Mouse (Mus musculus): ENCODE results near the gene Celf6.
A peak's percentile ranks its signal among the peaks of the same experiment; 100 is the strongest.

Celf6 gene

DNA sequence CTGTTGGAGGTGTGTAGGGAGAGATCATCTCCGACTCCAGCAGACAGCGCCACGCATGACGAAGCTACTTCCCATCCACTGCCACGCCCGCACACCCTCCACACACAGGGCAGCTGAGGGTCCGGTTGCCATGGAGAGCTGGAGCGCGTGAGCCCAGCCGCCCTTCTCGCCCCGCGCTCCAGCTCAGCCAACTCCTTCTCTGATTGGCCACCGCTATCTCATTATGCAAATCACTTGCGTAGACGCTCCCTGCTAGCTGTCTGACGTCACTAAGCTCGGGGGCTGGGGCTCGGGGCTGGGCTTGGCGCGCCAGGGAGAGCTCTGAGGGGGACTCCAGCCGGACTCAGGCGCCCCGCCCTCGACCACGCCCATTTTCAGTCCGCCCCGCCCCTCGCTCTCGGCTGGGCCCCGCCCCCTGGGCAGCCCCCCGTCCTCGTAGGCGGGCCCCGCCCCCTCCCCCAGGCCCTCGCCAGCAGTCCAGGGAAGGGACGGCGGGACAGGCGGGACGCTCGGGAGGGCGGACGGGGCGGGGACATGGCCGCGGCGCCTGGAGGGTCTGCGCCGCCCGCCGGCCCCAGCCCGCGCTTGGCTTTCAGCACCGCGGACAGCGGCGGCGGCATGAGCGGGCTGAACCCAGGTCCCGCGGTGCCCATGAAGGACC, at the start of gene Celf6:
Gene Celf6, plus strand, starts transcription at position 74 of the 661 bp plus-strand sequence.
- peak; percentile 99 for DNase-seq (ENCODE audit: low read depth, low spot score)

DNA sequence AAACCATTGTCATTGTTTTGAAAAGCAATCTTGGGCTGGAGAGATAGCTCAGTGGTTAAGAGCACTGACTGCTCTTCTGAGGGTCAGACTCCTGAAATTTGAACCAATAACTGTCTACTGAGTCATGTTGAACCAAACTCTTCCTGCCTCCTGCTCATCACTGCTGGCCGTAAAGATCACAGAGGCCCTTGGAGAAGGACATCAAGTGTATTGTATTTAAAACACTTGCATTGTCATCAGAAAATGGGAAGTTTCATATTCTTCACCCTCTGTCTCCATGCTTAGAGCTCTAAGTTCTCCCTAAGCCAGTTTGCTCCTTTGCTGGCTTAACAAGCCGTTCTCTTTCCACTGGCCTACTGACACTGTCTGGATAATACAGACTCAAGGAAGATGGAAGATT, 49.4 kb upstream of the Celf6 start:
- DNase-seq (ENCODE audit: low read depth, low spot score) = no peak

DNA sequence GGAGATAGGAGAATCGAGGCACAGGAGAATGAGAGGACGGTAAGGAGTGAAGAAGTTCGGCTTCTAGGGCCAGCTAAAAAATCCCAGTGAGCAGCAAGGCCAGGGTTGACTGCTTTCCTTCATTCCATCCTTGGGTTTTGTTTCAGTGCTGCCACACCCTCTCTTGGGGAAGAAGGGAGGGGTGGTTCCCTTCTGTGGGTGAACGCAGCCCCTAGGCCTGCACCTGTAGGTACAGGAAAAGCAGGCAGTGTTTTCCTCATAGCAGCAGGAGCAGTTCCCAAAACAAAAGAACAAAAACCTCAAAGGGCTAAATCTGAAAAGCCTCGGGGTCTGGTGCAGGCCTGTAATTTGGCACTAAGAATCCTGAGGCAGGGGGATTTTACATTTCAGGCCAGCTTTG, 46.1 kb upstream of the Celf6 start:
- DNase-seq (ENCODE audit: low read depth, low spot score) = peak; percentile 70

DNA sequence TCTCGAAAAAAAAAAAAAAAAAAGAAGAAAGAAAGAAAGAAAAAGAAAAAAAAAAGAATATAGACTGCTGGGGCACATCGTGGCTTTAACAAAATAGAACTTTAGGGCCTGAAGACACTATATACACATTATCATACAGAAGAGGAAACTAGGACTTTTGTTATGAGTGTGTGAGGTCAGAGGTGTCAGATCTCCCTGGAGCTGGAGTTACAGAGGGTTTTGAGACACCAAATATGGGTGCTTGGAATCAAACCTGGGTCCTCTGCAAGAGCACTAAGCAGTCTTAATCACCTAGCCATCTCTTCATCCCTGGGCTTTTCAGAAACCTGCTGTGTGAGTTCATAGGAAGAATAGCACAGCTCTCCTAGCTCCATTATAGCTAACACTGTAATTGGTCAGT, 44.3 kb upstream of the Celf6 start:
- no peak for DNase-seq (ENCODE audit: low read depth, low spot score)

DNA sequence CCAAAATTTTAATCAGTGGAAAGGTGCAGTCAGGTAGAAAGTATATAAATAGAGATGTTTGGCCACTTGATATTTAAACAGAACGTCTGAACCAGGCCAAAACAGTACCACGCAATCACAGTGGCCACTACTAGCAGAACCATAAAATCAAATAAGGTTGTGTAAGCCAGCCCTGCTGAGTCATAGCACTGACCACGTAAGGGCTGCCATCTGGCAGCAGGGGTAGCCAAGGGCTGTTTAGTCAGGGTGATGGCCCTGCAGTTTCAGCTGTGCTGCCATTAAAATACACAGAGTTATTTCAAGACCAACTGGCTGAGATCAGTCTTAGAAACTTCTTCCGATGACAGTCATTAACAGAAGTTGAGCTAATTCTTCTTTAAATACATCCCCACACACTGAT, 43.8 kb upstream of the Celf6 start:
- no peak for DNase-seq (ENCODE audit: low read depth, low spot score)

DNA sequence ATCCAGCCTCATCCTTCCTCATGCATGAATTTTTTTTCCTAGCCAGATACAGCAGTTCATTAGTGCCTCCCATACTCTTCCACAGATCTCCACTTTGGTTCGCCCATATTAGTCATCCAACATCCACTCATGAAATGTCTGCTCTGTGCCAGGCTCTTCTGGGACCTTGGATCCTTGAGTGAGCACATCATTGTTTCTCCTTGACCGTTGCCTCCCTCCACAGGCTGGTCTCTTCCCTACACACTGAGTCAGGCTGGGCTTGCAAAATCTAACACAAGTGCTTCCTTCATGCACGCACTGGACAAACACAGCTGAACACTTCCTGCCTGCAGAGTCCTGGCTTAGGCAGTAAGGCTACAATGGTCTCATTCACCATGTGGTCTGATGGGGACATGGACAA, 40.1 kb upstream of the Celf6 start:
- DNase-seq (ENCODE audit: low read depth, low spot score) = no peak

DNA sequence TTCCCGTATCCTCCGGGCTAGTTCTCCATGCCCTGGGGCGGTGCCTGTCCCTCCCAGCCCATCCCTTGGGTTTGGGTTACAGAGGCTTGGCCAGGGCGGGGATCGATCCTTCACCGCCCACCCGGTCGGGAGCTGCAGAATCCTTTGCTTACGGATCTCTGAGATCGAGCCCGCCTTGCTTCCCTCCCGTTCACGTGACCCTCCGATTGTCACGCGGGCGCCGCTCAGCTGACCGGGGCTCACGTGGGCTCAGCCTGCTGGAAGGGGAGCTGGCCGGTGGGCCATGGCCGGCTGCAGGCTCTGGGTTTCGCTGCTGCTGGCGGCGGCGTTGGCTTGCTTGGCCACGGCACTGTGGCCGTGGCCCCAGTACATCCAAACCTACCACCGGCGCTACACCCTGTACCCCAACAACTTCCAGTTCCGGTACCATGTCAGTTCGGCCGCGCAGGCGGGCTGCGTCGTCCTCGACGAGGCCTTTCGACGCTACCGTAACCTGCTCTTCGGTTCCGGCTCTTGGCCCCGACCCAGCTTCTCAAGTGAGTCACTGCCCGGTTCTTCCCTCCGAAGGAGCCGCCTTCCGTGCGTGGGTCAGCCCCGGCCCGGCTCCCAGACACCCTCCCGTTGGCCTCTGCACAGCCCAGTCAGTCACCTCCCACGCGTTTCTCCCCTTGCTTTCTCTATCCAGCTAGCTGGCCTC, 38.1 kb upstream of the Celf6 start, which contains the start of the genes Hexa and Tmem202:
Gene Hexa, plus strand, starts transcription at position 100 of the 697 bp plus-strand sequence.
Gene Tmem202, minus strand, starts transcription at position 407 of the 697 bp plus-strand sequence.
- peak; percentile 92 for DNase-seq (ENCODE audit: low read depth, low spot score)

DNA sequence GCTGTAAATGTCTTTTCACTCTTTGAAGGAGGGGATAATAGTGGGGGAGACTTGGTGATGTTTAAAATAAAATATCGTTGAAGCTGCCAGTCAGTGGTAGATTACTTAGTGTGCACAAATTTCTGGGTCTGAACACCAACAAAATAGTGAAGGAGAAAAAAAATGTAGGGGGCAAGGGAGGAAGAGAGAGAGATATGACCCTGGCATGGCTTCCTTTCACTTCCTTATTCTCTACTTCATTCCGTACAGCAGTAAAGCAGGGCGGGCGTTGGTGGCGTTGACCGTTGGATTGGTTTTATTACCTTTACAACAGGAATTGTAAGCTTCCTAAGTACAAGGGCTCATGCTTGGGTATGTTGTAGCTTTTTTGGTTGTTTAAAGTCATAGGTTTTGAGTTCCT, 36.1 kb upstream of the Celf6 start:
- no peak for DNase-seq (ENCODE audit: low read depth, low spot score)

DNA sequence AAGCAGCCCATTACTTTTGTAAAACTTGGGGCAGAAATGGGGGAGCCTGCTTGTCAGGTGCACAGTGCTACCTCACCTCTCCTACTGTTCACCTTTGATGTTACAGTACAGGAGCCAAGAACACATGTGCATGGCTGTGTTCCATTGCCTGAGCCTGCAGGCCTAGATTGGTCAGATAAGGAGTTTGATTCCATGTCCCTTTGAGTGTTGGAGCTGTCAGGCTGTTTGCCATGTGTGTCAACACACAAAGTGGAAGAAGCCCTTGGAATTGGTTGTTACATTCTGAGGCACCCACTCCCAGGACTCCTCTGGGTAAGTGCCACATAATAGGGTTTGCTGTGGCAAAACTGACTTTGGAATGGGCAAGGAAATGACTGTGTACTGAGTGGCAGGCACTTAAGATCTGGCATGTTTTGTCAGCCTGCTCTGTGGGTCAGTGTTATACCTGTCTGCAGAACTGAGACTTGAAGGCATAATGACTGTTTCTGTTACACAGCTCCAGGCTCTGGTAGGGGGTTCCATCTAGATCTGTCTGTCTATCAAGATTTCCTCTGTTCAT, 34.9 kb upstream of the Celf6 start:
- DNase-seq (ENCODE audit: low read depth, low spot score) = no peak

DNA sequence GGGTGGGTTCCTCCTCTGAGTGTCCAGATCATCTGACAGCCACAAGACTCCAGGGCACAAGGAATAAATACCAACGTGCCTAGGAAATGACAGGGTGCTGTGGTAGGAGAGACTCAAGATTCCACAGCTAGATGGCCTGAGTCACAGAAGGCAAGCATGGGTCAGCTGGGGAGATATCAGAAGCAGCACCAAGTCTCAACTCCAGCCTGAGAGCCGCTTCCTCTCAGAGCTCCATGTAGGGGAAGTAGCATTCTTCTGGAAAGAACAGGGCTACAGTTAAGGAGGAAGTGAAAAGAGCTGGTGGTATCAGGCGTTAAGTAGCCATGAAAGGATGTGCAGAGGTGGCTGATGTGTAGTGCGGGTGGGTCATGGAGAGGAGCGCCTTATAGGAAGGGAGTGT, 33.0 kb upstream of the Celf6 start:
- DNase-seq (ENCODE audit: low read depth, low spot score) = no peak

DNA sequence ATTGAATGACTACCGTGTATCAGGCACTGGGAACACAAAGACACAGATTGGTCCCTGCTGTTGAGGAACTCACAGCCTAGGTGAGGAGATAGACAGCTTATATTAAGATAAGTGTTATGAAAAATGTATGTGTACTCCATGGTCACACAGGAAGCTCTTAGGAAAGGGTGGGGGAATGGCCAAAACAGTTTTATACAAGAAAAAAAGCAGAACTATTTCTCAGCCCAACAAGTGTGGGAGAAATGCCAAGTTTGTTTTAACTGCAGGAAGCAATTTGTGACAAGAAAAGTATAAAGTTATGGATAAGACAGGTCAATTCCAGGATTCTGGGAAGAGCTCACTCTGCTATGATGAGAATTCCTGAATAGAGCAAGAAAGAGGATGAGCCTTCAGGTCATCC, 29.8 kb upstream of the Celf6 start:
- no peak for DNase-seq (ENCODE audit: low read depth, low spot score)

DNA sequence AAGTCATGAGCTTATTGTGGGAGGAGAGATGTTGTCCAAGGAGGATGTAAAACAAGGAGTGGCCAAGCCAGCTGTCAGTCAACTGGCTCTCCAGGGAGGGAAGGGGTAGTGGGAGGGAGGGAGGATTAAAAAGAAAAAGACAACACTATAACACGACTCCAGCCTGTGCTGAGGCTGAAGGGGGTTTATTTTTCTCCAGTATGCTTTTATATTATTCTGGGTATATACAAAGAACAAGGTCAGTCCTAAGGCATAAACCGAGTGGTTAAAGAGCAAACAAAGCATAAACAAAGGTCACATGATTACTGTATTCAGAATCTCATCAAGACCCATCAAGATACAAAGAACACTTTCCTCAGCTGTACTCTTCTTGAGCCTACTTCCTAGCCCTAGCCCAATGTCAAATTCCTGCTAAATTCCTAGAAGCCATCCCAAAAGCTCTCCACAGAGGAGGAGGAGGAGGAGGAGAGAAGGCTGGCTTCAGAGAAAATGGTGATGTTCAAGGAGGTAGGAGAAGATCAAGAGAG, 28.7 kb upstream of the Celf6 start:
- peak; percentile 61 for DNase-seq (ENCODE audit: low read depth, low spot score)

DNA sequence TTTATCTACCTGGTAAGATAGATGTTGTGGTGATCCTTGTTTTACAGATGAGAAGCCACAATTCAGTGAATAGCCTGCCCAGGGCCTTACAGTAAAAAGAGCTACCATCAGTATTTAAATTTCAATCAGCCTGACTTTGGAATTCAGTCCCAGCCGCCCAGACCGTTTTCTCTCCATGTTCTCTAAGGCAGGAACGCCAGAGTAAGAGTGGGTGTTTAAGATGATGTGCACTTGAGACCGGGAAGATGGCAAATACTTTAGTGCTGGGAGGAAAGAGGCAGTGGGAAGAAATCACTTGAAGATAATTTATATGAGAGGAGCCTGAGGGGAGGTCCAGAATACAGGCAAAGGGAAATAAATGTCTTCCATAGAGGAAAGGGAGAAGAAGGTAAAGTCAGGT, 27.6 kb upstream of the Celf6 start:
- no peak for DNase-seq (ENCODE audit: low read depth, low spot score)

DNA sequence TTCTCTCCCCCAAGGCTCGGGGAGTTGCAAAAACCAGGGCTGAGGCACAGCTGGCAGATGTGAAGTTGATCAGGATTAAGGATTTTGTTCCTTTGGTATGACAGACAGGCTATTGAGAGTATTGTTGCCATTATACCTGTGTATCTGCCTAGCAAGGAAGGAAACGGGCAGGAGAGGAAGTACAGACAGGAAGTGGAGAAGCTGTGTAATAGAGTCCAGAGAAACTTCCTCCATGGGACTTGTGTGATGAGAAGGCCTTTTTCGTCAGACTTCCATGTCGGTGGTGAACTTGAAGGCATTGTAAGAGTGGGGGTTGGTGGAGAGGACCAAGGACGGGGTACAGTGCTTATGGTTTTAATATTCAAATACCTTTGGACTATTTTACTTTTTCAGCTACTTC, 26.7 kb upstream of the Celf6 start:
- DNase-seq (ENCODE audit: low read depth, low spot score) = no peak

DNA sequence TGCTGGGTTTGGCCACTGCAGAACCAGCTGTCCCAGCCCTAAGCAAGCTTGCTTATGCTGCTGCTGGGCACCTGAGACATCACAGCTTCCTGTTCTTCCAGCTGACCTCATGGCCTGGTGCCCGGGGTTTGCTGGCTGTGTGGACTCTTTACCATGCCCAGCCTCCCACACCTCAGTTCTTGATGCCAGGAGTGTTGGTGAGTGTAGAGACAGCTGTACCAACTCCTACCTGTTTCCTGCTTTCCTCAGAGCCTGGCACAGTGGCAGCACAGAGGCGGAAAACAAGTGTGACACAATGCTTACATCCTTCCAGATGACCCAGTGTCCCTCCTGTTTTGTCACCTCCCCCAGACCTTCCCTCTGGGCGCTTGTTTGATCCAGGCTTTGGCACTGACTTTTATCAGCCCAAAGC, 26.1 kb upstream of the Celf6 start:
- no peak for DNase-seq (ENCODE audit: low read depth, low spot score)

DNA sequence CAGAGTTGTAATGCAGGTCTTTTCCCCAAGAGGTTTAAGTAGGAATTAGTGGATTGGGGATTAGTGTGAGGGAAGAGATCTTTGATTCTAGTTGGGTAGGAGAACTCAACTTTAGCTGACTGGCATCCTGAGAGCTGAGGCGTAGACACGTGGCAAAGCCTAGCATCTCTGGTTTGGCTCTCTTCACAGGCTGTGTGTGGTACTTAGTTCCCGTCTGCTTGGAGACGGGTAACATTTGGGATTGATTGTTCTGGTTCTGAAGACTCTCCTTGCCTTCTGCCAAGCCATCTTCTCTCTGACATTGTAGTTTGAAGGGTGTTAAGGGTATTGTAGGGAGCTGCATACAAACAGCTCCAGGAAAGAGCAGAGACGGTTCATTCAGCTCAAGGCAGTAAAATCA, 25.1 kb upstream of the Celf6 start:
- no peak for DNase-seq (ENCODE audit: low read depth, low spot score)

DNA sequence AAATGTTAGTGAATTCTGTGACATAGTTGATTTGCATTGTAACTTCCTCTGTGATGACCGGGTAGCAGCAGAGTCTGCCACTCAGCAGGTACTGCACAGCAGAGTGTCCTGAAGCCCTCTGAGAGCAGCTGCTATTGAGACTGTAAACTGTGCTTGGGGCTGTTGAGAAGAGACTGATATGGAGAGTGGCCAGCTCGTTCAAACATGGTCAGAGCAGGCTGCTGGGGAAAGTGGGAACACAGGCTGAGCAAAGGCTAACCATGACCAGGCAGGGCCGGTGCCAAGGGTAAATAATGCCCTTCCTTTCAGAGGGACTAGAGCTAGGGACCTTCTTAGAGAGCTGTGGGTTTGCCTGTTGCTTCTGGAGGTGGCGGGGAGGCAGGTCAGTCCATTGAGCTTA, 24.0 kb upstream of the Celf6 start:
- no peak for DNase-seq (ENCODE audit: low read depth, low spot score)

DNA sequence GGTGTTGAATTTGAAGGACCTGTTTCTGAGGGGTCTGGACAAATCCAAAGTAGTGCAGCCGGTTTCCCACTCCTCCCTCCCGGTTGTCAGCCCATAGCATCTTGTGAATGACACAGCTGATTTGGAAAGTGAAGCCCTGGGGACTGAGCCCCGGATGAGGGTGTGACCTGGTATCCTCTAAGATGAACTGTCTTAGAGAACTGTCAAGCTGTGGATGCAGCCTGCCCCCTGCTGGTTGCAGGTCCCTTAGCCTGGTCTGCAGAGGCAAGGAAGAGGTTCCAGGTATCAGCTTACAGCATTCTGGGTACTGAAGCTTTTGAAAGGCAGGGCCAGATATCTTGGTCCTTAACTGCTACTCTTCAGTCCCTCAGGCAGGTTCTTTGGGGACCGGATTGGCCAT, 12.1 kb upstream of the Celf6 start:
- DNase-seq (ENCODE audit: low read depth, low spot score) = peak; percentile 93

DNA sequence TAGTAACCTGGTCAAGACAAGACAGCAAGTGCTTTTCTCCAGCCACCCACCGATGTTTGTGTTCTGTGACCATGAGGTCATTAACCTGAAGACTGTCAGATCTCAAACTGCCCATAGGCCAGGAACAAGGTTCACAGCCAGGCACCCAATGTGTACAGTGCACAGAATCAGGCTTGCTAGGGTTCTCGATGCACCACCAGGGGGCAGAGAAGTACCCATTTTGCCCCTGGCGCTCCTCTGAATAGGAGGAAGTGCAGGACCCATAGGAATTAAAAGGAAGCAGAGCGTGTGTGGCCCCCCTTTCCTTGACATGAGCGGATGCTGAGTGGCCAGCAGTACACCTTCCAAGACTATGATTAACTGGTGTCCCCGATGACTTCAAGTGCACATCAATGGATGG, 10.6 kb upstream of the Celf6 start:
- peak; percentile 78 for DNase-seq (ENCODE audit: low read depth, low spot score)

DNA sequence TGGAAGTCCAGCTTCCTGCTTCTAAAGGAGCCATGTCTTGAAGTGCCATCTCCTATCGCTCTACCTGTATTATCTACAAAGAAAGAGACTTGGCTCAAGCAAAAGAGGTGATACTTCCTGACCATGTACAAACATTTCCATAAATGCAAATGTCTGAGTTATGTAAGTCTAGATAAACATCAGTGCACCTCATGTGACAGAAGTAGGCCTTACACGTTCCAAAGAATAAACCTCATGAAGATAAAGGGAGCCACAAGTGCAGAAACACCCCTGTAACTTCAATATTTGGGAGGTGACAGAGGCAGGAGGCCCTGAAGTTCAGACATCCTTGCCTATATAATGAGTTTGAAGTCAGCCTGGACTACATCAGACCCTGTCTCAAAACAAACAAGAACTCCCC, 5.9 kb upstream of the Celf6 start:
- DNase-seq (ENCODE audit: low read depth, low spot score) = no peak

DNA sequence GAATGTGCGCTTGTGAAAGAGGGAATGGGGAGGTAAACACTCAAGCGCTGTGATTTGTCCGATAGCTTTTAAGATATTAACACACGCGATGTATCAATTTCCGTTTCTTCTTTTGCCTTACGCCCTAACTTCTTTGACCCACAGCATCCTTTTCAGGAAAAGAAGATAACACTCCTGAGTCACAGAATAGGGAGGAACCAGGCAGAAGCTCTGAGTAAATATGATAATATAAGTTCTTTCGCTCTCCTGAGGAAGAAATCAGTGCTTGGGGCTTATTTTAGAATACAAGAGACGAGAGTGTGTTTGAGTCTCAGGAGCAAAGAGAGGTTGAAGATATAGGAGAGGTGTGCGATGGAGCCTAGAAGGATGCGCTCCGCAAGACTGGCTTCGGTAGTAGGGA, 316 bp upstream of the Celf6 start:
- no peak for DNase-seq (ENCODE audit: low read depth, low spot score)

DNA sequence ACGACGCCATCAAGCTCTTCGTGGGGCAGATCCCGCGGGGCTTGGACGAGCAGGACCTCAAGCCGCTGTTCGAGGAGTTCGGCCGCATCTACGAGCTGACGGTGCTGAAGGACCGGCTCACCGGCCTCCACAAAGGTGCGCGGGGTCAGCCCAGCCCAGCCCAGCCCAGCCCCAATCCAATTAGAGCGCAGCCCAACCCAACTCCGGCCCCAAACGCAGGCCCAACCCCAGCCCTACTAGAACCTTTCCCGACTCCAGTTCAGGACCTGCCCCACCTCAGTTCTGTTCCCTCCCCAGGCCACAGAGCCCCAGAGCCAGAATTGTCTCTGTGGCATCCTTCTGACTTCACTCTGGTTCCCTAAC, 769 bp downstream of the Celf6 start:
- no peak for DNase-seq (ENCODE audit: low read depth, low spot score)

DNA sequence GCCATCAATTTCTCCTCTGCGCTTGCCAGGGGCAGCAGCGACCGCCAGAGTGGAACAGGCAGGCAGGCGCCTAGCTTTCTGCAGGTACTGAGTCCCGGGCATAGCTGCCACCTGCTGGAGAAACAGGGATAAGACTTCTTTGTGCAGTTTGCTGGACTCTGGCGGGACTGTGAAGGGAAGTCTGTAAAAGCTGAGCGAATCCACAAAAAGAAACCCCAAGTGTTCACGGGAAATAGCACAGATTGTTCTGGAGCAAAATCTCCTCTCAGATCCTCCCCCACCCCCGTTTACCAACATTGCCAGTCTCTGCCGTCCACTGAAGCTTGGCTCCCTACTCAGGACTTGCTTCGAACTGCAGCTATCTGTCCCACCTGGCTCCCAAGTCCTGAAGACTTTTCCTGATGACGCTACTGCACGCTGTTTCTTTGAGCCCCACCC, 7.2 kb downstream of the Celf6 start:
- peak; percentile 86 for DNase-seq (ENCODE audit: low read depth, low spot score)
